Mouse (Mus musculus): ENCODE measurements around the gene Atxn2. TPM values are rescaled to one million over a fixed set of nuclear protein-coding genes. Genes with fewer than 3 reads are reported as not detected.

Gene Atxn2
- polyA plus RNA-seq, 1 experiment from 2014 or later = 67.2 TPM

DNA sequence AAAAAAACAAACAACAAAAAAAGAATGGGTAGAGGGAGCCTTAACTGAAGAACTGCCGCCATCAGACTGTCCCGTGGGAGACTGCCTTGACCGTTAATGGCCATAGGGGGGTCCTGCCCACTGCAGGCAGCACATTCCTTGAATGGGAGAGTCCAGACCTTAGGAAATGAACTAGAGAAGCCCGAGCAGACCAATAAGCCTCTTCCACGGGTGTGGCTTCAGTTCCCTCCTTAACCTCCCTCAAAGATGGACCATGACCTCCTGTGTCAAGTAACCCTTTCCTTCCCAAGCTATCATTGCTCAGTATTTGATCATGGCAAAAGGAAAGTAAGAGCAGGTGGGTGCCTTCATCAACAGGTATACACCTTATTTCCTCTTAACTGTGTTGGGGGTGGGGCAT lies 150.8 kb downstream of the Atxn2 start:
- H3K4me1 ChIP-seq = no peaks in the 10 kb centered on the region
- H3K4me2 ChIP-seq (replicated peaks) = no peak overlapping the region
- no peaks in the 10 kb centered on the region for H3K27me3 ChIP-seq
- H3K9me3 ChIP-seq = no peaks in the 10 kb centered on the region
- 62% methylated on average over 5 of the region's 5 CpGs for WGBS
- H3K36me3 ChIP-seq = peaks cover 15% of the 10 kb centered on the region; the same call in 1 of the 2 replicates
- no peak for ATAC-seq (replicated peaks)
- H3K27ac ChIP-seq (replicated peaks) = no peak overlapping the region
- no peak overlapping the region for H3K9ac ChIP-seq (replicated peaks)
- no peak overlapping the region for H3K4me3 ChIP-seq

DNA sequence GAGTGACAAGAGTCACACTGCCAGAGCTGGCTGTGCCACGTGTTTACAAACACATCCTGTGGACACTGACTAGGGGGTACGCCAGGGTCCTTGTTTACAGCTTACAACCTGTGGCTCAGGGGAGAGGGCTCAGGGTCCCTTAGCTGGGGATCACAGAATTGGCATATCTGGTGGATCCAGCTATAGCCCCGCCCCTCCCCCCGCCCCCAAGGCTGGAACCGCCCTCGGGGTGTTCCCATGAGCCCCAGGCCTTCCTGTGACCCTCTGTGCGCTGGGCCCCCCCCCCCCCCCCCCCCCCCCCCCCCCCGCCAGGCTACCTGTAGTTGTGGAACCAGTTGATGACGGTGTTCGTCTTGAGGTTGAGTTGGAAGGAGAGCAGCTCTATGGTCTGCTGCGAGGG lies 153.2 kb downstream of the Atxn2 start:
- H3K36me3 ChIP-seq = peaks cover 14% of the 10 kb centered on the region; the same call in 1 of the 2 replicates
- no peak overlapping the region; the same call in 1 of the 2 replicates for H3K27ac ChIP-seq (replicated peaks)
- no peak; the same call in 1 of the 2 replicates for ATAC-seq (replicated peaks)
- H3K4me1 ChIP-seq = no peaks in the 10 kb centered on the region
- H3K4me3 ChIP-seq = no peak overlapping the region
- no peak overlapping the region for H3K9ac ChIP-seq (replicated peaks)
- no peak overlapping the region for H3K4me2 ChIP-seq (replicated peaks)
- no peaks in the 10 kb centered on the region for H3K27me3 ChIP-seq
- no peaks in the 10 kb centered on the region for H3K9me3 ChIP-seq
- 13% methylated on average over 7 of the region's 11 CpGs for WGBS

Small RNAs within 50 kb of the gene (microRNA-seq; reads per million reads assigned to microRNA genes)
- not detected for gene Mir7031

Other genes starting within 250 kb of the Atxn2 start
- 0.08 TPM in 1 of 2 replicates, not detected in the other for gene Adam1b, start 207.9 kb upstream of the Atxn2 start, polyA plus RNA-seq (2015; fragmentation: Nextera tagmentation; extraction: Ambion mirVana)
- gene Adam1a, start 165.9 kb upstream of the Atxn2 start, polyA plus RNA-seq (2015; fragmentation: Nextera tagmentation; extraction: Ambion mirVana) = 3.7 and 3.8 TPM in 2 replicates
- not detected in 2 replicates for gene Gm42878, start 165.9 kb upstream of the Atxn2 start, polyA plus RNA-seq (2015; fragmentation: Nextera tagmentation; extraction: Ambion mirVana)
- gene Mapkapk5, start 165.4 kb upstream of the Atxn2 start, polyA plus RNA-seq (2015; fragmentation: Nextera tagmentation; extraction: Ambion mirVana) = 57.1 and 61.9 TPM in 2 replicates
- gene Aldh2, start 117.5 kb upstream of the Atxn2 start, polyA plus RNA-seq (2015; fragmentation: Nextera tagmentation; extraction: Ambion mirVana) = 97.5 and 97.8 TPM in 2 replicates
- 1.1 and 1.2 TPM in 2 replicates for gene Acad12, start 92.4 kb upstream of the Atxn2 start, polyA plus RNA-seq (2015; fragmentation: Nextera tagmentation; extraction: Ambion mirVana)
- gene Acad10, start 50.8 kb upstream of the Atxn2 start, polyA plus RNA-seq (2015; fragmentation: Nextera tagmentation; extraction: Ambion mirVana) = 1.0 and 1.1 TPM in 2 replicates
- gene Brap, start 50.8 kb upstream of the Atxn2 start, polyA plus RNA-seq (2015; fragmentation: Nextera tagmentation; extraction: Ambion mirVana) = 51.1 and 55.4 TPM in 2 replicates
- 5.9 and 6.7 TPM in 2 replicates for gene Sh2b3, start 126.3 kb downstream of the Atxn2 start, polyA plus RNA-seq (2015; fragmentation: Nextera tagmentation; extraction: Ambion mirVana)
- gene Pheta1, start 137.6 kb downstream of the Atxn2 start, polyA plus RNA-seq (2015; fragmentation: Nextera tagmentation; extraction: Ambion mirVana) = 58.9 and 59.3 TPM in 2 replicates

All from forebrain, embryonic 15.5 days (tissue).